Mouse (Mus musculus) testis, adult 2 months (tissue): ENCODE data around the gene Swsap1. TPM values are rescaled to one million over a fixed set of nuclear protein-coding genes. Genes with fewer than 3 reads are reported as not detected.

Experiments
- H3K27ac ChIP-seq: fragments of 200-500 bp; 2 replicates; pipeline ENCODE4 v1.5.1; 2012; ENCODE audit warnings: low read depth, low read length; ENCODE audit not compliant: control insufficient read depth, insufficient read depth
- H3K27me3 ChIP-seq: fragments of 200-500 bp; 2 replicates; pipeline ENCODE4 v1.6.1; 2012; ENCODE audit warnings: mild to moderate bottlenecking, low read length, moderate library complexity; ENCODE audit not compliant: control insufficient read depth, insufficient read depth
- H3K36me3 ChIP-seq: fragments of 200-500 bp; 2 replicates; pipeline ENCODE4 v1.6.1; 2012; ENCODE audit warnings: mild to moderate bottlenecking, low read length; ENCODE audit not compliant: control insufficient read depth, insufficient read depth
- H3K4me1 ChIP-seq: fragments of 200-500 bp; 2 replicates; pipeline ENCODE4 v1.6.1; 2012; ENCODE audit warnings: low read length; ENCODE audit not compliant: control insufficient read depth, insufficient read depth
- H3K4me3 ChIP-seq: fragments of 200-500 bp; 2 replicates; pipeline ENCODE4 v1.5.1; 2012; ENCODE audit warnings: low read depth, mild to moderate bottlenecking, low read length, moderate library complexity, mixed read lengths; ENCODE audit not compliant: control insufficient read depth
- CTCF ChIP-seq: fragments of 200-500 bp; IDR thresholded peaks from 2 replicates; pipeline ENCODE4 v1.5.1; 2012; ENCODE audit warnings: low read depth, mild to moderate bottlenecking, inconsistent platforms, low read length, moderate library complexity; ENCODE audit not compliant: control insufficient read depth, insufficient read depth, insufficient replicate concordance
- POLR2A ChIP-seq: fragments of 200-500 bp; IDR thresholded peaks from 2 replicates; pipeline ENCODE4 v1.6.1; 2012; ENCODE audit warnings: low read depth, mild to moderate bottlenecking, inconsistent platforms, low read length, moderate library complexity; ENCODE audit not compliant: control insufficient read depth
- polyA plus RNA-seq: library from polyadenylated mRNA; depleted of rRNA; stranded (reverse); fragments of >200 nt; gene quantifications from 2 replicates; pipeline ENCODE4 v1.2.3, GENCODE M21; 2012

Swsap1 gene
- polyA plus RNA-seq, 1 experiment, result 4.7 TPM

DNA sequence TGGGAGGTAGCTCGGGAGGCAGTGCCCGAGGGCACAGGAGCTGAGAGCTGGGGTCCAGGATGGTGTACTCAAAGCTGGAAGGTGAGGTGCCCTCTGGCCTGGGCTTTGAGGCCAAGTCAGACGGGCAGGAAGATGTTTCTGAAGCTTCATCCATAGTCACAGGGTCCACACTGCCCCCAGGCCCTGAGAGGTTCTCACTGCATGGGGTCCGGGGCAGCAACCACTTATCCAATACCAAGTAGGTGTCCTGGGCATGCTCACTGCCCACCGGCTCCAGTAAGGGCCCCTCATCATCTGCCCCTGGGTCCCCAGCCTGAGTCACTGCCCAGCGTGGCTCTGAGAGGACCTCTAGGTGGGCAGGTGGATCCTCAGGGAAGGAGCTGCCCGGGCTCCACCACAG lies 3.7 kb downstream of the Swsap1 start:
- H3K4me3 ChIP-seq, result no peak overlapping the region
- H3K27me3 ChIP-seq, result no peaks in the 10 kb centered on the region
- peaks cover 13% of the 10 kb centered on the region for H3K4me1 ChIP-seq

DNA sequence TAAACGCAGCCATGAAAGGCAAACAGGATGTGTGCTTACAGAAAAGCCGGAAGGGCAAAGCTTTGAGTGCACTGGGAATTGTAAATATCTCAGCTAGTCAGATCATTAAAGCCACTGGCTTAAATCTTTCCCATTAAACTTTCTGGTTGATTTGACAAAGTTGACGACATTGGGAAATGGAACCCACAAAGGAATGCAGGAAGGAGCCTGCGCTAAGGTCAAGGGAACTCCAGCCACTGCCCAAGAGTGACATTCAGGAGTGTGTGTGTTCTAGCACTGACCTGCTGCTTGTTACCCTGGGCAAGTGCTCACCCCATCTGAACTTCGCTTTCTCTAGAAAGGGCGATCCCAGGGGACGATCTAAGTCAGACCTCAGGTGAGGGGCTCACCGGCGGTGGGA lies 4.6 kb downstream of the Swsap1 start:
- Histone ChIP-seq H3K27me3 (no peaks in the 10 kb centered on the region), H3K27ac (no peak overlapping the region), H3K36me3 (no peaks in the 10 kb centered on the region), H3K4me3 (no peak overlapping the region), H3K4me1 (peaks cover 13% of the 10 kb centered on the region)
- TF ChIP-seq POLR2A (no peak), CTCF (no peak)

More for the DNA sequence above, 3.7 kb downstream of the Swsap1 start:
- Histone ChIP-seq H3K36me3 (no peaks in the 10 kb centered on the region), H3K27ac (no peak overlapping the region)
- TF ChIP-seq POLR2A, result no peak
- TF ChIP-seq CTCF, result no peak

DNA sequence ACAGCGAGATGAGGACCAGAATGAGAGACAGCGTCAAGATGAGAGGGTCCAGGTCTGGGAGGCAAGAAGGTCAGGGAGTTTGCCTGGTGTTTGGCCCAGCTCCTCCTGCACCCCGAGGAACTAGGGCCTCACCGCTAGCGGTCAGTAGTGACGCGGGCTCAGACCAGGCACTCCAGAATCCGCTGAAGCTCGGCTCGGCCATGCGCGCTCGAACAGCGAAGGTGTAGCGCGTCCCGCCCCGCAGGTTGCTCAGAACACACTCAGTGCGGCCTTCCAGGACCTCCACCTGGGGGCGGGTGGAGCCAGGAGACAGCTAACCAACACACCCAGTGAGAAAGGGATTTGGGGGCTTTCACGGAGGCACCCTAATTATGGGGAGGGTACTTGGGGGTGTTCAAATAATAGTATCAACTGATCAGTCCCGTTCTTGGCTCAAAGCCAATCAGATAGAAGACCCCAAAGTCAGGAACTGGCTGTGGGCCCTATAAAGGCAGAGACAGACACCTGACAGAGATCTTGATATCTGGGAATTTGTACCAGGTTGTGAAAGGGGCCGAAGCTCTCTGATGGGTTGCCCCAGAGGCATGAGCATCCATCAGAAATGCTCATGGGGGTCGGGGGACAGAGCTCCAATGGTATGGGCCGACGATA lies 5.1 kb downstream of the Swsap1 start:
- Histone ChIP-seq H3K27ac (no peak overlapping the region), H3K4me3 (no peak overlapping the region), H3K27me3 (no peaks in the 10 kb centered on the region), H3K4me1 (peaks cover 13% of the 10 kb centered on the region), H3K36me3 (no peaks in the 10 kb centered on the region)
- TF ChIP-seq POLR2A, result no peak
- no peak for TF ChIP-seq CTCF

DNA sequence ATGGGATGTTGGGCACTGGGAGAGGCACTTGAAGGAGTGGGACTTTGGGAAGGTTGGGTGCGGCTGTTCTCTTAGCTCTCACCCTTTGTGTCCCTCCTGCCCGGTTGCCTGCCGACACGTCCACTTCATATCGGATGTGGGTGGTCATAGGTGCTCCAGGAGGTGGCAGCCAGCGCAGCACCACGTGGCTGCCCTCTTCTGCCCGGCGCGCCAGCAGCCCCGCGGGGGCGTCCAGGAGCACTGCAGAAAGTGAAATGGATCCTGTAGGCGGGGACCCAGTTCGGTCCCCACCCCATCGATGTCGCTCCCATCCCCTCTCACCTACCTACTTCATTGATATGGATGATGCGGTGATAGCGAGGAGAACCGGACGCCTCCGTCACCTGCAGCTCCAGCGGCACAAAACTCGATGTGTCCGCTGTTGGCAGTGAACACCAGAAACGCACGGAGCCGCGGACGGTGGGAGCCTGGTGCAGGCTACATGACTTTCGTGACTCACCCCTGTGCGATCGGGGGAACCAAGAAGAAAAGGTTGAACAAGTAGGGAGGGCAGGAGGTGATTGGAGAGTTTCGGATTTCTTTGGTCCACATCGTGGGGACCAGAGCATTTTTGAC lies 5.9 kb downstream of the Swsap1 start:
- peaks cover 13% of the 10 kb centered on the region for H3K4me1 ChIP-seq
- H3K27ac ChIP-seq, result no peak overlapping the region
- TF ChIP-seq CTCF (no peak), POLR2A (no peak)
- H3K27me3 ChIP-seq, result no peaks in the 10 kb centered on the region
- no peak overlapping the region for H3K4me3 ChIP-seq
- H3K36me3 ChIP-seq, result no peaks in the 10 kb centered on the region

DNA sequence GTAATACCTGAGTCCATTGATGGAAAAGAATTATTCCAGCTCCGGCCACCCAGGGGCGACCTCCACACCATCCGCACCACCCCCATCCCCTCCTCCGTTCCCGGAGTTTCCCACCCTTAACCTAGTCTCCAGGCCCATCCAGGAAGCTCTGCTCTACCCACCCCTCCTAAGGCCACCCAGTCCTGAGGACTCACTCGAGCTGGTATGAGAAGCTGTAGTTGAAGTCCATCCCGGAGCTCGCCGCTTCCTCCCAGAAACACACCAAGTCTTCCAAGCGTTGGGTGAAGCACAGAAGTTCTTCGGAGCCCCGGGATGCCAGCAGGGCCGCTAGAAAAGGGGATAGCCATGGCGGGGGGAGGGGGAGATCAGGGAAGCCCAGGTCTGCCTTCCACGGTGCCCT lies 6.5 kb downstream of the Swsap1 start:
- no peak overlapping the region for H3K27ac ChIP-seq
- no peak for TF ChIP-seq CTCF
- TF ChIP-seq POLR2A, result no peak
- H3K4me1 ChIP-seq, result peaks cover 13% of the 10 kb centered on the region
- H3K4me3 ChIP-seq, result peak overlapping the region; percentile 25
- H3K36me3 ChIP-seq, result no peaks in the 10 kb centered on the region
- H3K27me3 ChIP-seq, result no peaks in the 10 kb centered on the region

DNA sequence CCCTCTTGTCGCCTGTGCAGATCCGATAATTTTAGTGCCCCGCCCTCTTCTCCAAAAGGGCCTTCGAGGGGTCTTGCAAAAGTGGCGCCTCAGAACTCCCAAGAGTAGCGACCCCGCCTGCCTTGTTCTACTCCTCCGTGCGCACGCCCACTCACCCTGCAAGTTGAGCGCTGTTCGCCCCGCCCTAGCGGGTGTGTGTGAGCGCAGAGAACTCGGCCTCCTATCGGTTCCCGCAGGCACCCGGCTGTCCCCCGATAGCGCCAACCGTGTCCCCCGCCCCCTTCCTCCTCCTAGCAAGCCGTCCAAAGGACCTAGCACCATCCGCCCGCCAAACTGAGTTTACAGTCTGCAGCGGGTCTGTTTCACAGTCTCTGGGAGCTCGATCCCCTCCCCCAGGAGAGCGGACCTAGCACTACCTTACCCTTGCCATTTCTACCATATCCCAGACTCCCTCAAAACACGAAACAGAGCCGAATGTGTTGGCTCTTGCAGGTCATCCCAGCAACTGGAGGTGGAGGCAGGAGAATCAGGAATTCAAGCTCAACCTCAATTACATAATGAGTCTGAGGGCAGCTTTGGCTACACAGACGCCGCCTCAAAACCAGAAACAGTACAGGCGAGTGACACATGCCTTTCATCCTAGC lies 7.0 kb downstream of the Swsap1 start:
- Histone ChIP-seq H3K36me3 (no peaks in the 10 kb centered on the region), H3K4me1 (peaks cover 13% of the 10 kb centered on the region), H3K27ac (no peak overlapping the region), H3K27me3 (no peaks in the 10 kb centered on the region), H3K4me3 (peak overlapping the region; percentile 25)
- TF ChIP-seq POLR2A, result no peak
- TF ChIP-seq CTCF, result no peak

DNA sequence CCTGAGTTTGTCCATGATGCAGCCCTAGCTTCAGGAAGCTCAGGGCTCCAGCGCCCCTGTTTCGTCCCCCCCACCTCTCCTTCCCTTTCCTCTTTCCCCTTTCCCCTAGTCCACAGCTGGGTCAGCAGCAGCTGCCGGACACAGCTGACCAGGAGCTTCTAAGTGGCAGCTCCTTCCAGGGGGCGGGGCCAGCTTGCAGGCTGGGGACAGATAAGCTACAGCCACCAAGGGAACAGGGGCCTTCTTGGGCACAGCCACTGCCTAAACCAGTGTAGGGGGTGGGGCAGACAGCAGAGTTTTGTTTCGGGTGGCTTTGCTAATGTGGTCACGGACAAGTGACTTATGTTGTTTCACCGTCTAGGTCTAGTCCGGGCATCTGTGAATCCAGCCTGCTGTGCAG lies 7.9 kb downstream of the Swsap1 start, which contains the start of gene Epor:
Gene Epor (minus strand): TSS at position 90 of the 400 bp plus-strand sequence.
- H3K27ac ChIP-seq, result no peak within 1 kb of the TSS
- TF ChIP-seq CTCF (no peak), POLR2A (no peak)
- H3K36me3 ChIP-seq, result no peaks in the 10 kb centered on the region
- peak within 1 kb of the TSS; percentile 25 for H3K4me3 ChIP-seq
- H3K27me3 ChIP-seq, result no peaks in the 10 kb centered on the region
- peaks cover 13% of the 10 kb centered on the region for H3K4me1 ChIP-seq
